Mouse (Mus musculus): ENCODE measurements around the gene Zbtb20.

DNA sequence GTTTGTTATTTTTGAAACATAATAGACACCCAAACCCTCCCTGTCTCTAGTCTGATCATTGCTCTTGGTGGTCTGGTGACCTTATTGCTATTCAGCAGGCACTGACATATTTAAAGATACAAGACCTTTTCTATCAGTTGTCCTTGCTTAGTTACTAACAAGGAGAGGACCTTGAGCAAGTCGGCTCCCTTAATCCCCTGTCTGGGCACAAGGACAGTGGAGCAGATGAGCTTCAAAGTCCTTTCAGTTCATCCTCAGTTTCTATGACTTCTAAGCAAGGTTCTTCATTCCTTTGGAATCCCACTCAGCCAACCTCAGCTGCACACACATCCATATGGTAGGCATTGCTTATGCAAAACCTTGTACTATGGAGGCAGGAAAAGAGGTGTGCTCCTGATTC, 690.8 kb downstream of the Zbtb20 start:
- no peak for TF ChIP-seq CTCF (IDR thresholded peaks at IDR 0.05; ENCODE audit: borderline replicate concordance, insufficient read depth, low read length)
- TF ChIP-seq POLR2A (IDR thresholded peaks at IDR 0.05; ENCODE audit: low read depth, low read length): no peak
